Mouse (Mus musculus) hematopoietic stem cell, adult 5-6 weeks (primary cell): ENCODE data around the gene Polrmt. TPM values are rescaled to one million over a fixed set of nuclear protein-coding genes. Genes with fewer than 3 reads are reported as not detected.
A peak's percentile ranks its signal among the peaks of the same experiment; 100 is the strongest.
"Not testable (repeated sequence)": the region's sequence is repeated elsewhere in the genome, so short reads cannot be mapped to it uniquely, and the experiment has no call there.

Experiments used
- ATAC-seq, 2 experiments: fragments of 125-278 bp in 1 of 2; replicated peaks in 1 of 2; 2 replicates each; pipeline ENCODE4 v1.8.0; 2016 to 2017; ENCODE audit warnings: inconsistent platforms in 2 of 2, mild to moderate bottlenecking in 2 of 2, moderate number of reproducible peaks in 2 of 2, low read depth in 1 of 2, moderate TSS enrichment in 1 of 2; ENCODE audit not compliant: low FRiP score in 2 of 2, poor library complexity in 2 of 2, severe bottlenecking in 2 of 2, insufficient read depth in 1 of 2, low TSS enrichment in 1 of 2
- total RNA-seq: library from RNA; stranded (forward); fragments of 172-1452, 232-1000 nt; gene quantifications from 2 replicates; pipeline ENCODE4 v1.2.3, GENCODE M21; 2017

Gene Polrmt
- total RNA-seq, 1 experiment from 2014 or later: 12.1 TPM

- ATAC-seq: no peak
These were observed 42.8 kb downstream of the Polrmt start for GRCm38 (mm10) chr10:79703541-79703940.

- not testable (repeated sequence) for ATAC-seq
These were observed 43.4 kb downstream of the Polrmt start for GRCm38 (mm10) chr10:79702970-79703369.

- no peak for ATAC-seq
These were observed 44.8 kb downstream of the Polrmt start for GRCm38 (mm10) chr10:79701443-79702129.

GRCm38 (mm10) chr10:79700676-79701075 lies 45.7 kb downstream of the Polrmt start:
- ATAC-seq: no peak

- no peak for ATAC-seq
These were observed 47.9 kb downstream of the Polrmt start for GRCm38 (mm10) chr10:79698459-79698858.

GRCm38 (mm10) chr10:79697916-79698315 lies 48.5 kb downstream of the Polrmt start:
- ATAC-seq: no peak

- ATAC-seq: peak in 1 of 2 experiments; percentile 36; a peak in 1 of 4 replicates
These were observed 50.2 kb downstream of the Polrmt start for GRCm38 (mm10) chr10:79696129-79696651.

- peak; percentile 83 to 84 for ATAC-seq
These were observed 50.9 kb downstream of the Polrmt start for GRCm38 (mm10) chr10:79695231-79696128.

- no peak for ATAC-seq
These were observed 52.1 kb downstream of the Polrmt start for GRCm38 (mm10) chr10:79694379-79694655.

- ATAC-seq: no peak
These were observed 52.6 kb downstream of the Polrmt start for GRCm38 (mm10) chr10:79693580-79694378.

- no peak for ATAC-seq
These were observed 54.3 kb downstream of the Polrmt start for GRCm38 (mm10) chr10:79691986-79692548.

- no peak for ATAC-seq
These were observed 57.2 kb downstream of the Polrmt start for GRCm38 (mm10) chr10:79689178-79689577.

GRCm38 (mm10) chr10:79688720-79689119 lies 57.7 kb downstream of the Polrmt start, which contains the start of gene Gzmm:
TSS of gene Gzmm (plus strand) at chr10:79689020.
- ATAC-seq: no peak

- ATAC-seq: no peak
These were observed 58.9 kb downstream of the Polrmt start for GRCm38 (mm10) chr10:79687513-79687912.

- no peak for ATAC-seq
These were observed 59.7 kb downstream of the Polrmt start for GRCm38 (mm10) chr10:79686691-79687090.

GRCm38 (mm10) chr10:79686219-79686618 lies 60.2 kb downstream of the Polrmt start:
- ATAC-seq: no peak
